Mouse (Mus musculus) cerebellum, adult 18-20 months (tissue): ENCODE results near the gene Olfm1.

Experiments used
- DNase-seq, 2 experiments: peaks; one replicate each; pipeline ENCODE4 v3.0.0; 2021

Olfm1 gene

DNA sequence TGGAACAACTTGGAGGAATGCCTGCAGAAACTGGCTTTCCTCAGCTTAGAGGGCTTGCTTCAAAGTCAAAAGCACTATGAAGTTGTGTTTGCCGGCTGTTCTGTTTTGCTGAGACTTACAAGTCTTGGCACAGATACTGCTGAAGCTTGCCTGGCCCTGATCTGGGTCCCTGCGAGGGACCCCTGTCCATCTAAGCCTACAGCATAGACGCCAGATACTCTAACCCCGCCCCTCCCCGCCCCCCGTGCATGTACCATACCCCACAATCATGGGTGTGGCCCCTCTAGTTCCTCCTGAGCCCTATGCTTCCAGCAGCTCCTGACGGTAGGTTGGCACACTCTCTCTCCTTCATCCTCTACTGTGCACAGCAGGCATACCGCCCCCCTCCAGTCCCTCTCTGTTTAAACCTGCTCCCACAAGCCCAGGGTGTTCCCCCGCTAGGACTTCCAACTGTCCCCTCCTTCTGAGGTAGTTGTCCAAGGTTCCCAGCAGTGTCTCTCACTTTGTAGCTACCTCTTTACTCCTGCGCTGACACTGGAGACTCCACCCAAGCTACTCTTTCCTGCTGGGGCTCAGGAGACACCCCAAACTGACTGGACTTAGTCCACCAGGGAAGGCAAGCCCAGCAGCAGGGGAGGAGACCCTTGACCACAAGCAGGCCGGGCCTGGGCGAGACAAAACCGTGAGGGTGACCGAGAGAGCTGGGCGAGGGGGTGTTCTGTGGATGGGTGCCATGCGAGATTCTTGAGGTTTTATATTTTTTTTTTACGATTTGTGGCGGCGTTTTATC, 12.1 kb downstream of the Olfm1 start:
- DNase-seq, result peak in 1 of 2 experiments; percentile 61

DNA sequence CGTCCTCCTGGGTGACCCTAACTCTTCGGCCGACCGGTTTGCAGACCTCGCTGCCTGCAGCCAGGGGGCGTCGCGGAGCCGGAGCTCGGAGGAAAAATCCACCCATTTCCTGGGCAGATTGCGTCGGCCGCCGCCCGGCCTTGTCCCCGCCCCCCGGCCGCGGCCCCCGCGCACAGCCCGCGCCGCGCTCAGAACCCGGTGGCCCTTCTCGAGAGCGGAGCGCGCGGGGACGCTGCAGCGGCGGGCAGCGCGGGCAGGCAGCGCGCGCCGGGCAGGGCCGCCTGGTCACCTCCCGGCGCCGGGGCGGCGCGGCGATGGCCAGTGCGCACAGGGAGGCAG, 12.6 kb downstream of the Olfm1 start:
- peak; percentile 91 to 98 for DNase-seq

DNA sequence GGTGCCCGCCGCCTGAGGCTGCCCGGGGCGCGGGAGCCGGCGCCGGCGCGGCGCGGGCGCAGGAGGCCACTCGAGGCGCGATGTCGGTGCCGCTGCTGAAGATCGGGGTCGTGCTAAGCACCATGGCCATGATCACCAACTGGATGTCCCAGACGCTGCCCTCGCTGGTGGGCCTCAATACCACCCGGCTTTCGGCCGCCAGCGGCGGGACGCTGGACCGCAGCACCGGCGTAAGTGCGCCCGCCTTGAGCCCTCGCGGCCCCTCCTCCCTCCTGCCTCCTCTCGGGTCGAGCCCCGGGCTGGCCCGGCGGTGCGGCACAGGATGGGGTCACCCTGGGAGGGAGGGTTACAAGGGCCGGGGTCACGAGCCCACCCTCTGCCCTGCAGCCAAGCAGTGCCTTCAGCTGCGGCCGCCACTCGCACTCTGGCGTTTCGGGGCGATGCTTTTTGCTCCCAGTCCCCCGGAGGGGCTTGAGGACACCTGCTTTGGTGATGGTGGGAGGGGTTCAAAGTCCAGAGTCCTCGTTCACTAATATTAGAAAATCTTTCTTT, 13.2 kb downstream of the Olfm1 start:
- DNase-seq, result peak in 1 of 2 experiments; percentile 68

DNA sequence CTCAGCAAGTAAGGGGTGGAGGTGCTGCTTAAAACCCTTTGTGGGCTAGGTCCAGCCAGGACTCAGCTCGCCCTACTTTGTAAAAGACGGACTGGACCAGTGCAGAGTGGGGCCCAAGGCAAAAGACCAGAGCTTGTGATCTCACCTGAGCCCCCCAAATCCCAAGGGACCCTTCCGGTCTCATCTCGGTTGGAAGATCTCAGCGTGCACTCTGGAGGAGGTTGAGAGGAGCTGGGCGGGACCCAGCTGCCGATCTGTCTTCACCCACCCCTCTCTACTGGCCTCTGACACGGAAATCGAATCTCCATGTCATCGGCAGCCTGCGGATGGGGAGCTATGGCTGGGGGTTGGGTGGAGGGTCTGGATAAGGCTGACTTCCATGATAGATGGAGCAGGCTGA, 13.7 kb downstream of the Olfm1 start:
- no peak for DNase-seq

DNA sequence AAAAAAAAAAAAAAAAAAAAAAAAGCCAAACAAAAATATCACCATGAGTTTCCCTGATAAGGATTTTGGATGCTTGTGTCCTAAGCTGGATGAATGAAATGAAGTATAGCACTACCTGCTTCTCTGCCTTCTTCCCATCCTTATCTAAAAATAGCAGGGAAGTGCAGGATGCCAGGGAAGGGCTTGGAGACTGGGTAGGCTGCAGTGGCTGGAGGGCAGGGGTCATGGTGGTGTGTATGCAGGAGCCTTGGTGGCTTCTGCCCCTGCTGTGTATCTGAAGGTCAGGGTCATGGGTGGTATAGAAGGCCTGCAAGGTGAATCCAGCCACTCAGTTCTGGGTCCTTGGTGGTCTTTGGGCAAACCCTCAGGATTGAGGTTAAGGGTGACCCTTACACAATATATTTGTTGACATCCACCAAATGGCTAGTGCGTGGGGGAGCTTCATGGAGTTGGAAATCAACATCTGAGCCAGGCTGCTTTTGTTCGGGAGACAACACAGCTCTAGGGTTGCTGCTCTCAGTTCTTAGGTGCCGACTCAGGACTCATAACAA, 14.5 kb downstream of the Olfm1 start:
- DNase-seq, result no peak

DNA sequence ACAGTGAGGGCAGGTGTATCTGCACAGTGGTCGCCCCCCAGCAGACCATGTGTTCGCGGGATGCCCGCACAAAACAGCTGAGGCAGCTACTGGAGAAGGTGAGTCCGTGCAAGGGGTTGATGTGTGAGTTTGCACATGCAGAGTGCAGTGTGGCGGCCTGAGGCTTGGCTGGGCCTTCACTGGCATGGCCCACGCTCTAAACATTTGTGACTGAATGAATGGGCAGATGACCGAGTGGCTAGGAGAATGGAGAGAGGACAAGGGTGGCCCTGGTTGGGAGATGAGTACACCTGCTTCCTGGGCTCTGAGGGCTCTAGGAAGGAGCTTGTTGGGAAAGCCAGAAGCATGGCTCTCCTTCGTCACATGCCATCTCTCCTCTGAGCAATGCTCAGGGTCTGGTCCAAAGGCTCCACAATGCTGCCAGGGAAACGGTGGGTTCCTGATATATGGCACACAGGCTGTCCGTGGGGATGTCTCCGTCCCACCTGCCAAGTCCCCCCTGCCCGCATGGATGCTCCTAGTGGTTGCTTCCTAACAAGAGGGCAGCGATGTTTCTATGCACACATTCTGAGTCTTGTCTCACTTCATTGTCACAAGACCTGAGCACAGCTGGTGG, 15.4 kb downstream of the Olfm1 start:
- DNase-seq, result no peak

DNA sequence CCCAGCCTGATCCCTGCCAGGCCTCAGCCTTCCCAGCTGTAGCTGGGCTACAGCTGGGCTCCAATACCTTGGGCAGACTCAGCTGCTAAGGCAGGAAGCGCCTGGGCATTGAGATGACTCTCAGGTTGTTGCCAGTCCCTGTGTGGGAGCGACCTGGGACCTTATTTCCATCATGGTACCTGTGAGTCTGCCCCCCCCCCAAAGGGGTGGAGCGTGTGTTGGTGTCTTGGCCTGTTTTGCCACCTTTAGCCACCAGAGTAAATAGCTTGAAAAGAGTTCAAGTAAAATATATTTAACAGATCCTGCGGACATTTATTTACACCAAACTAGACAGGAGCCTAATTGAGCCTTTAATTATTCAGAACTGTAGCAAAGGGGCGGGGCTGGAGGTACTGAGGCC, 16.4 kb downstream of the Olfm1 start:
- no peak for DNase-seq

DNA sequence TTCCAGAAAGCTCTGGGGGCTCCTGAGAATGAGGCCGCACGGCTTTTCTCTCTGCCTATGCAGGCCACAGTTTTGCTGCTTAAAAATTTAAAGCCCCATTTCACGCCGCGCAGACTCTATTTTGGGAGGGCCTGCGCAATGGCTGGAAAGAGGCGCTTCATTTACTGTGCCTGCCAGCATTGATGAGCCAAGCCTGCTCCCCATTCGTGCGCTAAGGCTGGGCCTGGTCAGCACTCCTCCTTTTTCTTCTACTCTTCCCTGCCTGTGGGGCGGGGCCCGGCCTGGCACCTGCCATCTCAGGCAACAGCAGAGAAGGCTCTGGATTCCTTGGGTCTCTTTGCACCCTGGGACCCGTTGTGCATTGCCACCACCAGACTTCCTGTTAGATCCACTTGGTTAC, 16.9 kb downstream of the Olfm1 start:
- DNase-seq, result no peak

DNA sequence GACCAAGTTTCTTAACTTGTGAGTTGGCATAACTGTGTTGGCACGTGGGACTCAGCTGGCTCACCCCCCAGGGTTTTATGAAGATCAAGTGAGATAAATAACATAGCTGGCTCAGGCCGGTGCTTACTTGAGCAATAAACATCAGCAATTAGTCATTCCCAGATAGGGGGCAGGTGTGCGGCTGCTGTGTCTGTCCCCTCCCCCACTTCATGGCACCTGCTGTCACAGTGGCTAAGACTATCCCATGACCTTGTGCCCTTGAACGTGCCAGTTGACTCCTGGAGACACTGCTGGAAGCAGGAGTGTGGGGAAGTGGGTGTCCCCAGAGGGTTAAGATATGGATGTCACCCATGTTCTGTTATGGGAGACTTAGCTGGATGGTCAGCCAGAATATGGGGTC, 17.5 kb downstream of the Olfm1 start:
- DNase-seq, result no peak

DNA sequence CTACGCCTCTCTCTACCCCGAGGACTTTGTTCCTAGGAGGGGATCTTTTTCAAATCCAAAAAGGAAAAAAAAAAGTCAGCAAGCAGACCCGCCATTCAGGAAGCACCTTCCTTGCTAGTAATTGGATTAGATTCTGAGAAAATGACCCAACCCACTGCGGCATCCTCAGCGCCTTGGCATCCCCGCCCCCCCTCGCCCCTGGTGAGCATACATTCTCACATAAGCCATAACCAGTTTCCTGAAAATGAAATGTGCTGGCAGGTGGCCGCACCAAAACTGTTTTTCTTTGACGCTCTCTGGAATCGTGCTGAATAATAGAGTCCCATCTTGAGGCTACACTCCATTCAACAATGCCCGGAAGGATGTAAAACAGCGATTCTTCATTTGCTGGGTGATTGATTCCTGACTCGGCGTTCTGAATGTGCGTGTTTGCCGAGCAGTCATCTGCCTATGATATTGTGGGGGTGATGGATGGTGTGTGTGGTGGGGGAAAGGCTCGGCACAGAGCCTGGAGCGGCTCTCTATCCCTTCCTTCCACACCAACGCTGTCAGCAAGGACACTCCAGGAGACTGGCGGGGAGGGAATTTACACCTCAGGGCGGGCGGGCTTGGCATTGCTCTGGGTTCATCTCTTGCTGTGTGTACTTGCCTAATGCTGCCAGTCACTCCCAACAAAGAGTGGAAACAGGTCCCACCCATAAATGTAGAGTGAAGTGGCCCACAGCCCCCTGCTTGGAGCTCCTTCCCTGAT, 18.9 kb downstream of the Olfm1 start:
- DNase-seq, result peak; percentile 64 to 66

DNA sequence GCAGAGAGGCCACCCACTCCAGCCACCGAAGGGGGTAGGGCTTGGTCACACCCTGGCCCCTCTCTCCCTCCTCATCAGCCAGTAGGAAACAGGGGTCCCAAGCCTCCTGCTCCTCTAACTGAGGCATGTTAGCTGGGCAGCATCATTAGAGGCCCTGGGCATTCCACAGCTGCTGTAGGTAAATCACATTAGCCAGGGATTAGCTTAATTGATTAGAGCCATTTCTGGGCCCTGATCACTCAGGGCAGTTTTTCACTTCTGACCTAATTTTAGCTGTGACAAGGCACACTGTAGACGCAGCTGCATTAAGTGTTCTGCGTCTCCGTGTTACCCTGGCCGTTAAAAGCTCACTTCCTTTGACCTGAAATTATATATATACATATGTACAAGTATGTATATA, 20.1 kb downstream of the Olfm1 start:
- no peak for DNase-seq

DNA sequence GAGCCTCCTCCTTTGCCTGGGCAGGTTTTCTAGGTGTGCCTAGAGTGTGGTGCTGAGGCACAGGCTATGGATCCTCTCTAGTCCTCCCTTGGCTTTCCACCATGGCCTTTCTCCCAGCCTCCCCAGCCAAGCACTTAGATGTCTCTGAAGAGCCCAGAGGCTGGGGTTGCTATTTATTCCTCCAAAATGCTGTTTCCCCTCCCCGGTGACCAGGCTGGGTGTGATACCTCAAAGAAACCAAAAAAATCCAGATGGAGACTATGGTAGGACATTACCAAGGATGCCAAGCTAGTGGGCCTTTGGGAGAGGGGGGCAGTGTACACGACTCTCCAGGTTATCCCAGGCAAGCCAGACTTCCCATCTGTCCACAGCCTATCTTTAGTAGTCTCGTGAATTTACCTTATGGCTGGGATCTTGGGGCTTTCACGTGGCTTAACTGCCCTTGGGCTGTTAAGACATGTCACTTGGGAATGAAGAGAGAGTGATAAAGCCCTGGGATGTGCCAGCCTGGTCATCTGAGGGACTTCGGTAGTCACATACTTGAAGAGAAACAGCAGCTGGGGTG, 23.5 kb downstream of the Olfm1 start:
- DNase-seq, result peak in 1 of 2 experiments; percentile 59

DNA sequence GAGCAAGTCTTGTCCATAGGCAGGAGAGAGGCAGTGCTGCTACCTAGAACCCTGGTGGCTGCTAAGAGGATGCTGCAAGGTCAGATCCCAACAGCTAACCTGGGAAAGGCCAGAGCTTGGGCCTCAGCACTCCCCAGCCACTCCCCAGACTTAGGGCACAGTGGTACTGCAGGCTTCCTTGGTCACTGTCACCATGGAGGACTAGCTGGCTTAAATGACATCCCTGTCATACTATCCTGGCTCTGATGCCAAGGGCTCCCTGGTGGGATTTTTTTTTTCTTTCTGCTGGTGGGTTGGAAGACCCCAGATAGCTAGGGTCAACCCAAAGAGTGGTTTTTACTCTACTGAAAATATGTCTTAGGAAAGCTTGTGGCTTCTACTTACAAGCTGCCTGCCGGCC, 25.0 kb downstream of the Olfm1 start:
- no peak for DNase-seq

DNA sequence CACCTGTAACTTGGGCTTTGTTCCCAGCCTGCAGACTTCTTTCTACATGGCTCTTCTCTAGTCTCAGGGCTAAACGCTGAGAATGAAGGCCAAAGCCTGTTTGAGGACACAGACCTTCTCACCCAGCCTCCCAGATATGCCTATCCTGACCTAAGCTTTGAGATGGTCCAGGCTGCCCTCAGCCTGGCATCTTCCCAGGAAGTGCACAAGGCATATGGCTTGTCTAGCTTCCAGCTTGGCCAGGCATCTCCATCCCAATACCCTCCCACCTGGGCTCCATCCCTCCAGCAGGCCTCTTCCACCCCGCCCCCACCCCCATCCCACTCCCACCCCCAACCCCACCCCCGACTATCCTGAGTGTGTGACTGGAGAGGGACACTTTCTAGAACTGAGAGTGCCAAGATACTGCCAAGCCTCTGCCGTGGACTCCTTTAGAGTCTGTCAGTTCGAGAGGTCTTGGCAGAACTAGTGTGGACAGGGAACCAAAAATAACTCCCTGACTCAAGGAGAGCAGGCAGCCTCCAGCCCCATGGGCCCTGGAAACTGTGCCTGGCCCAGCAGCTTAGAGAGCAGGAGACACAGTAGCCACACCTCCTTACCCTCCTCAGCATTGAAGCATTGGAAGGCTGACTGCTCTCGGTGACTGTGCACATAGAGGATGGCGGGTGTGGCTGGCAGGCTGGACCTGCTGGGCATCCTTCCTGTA, 26.0 kb downstream of the Olfm1 start:
- peak; percentile 92 to 93 for DNase-seq

DNA sequence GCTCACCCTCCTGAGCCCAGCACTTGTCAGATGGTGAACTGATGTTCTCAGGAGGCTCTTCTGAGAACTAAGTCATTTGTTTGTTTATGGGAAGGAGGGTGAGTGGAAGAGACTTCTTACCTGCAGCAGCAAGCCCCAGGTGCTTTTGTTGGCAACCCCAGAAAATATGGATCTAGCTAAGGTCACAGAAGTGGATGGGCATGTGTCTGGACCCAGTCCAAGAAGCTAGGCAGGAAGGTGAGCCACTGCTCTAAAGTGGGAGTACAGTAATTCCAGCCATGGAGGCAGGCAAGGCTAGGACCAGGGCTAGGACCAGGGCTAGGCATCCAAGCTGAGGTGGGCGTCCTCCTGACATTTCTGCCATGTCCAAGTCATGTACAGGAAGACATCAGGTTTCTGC, 26.8 kb downstream of the Olfm1 start:
- DNase-seq, result no peak

DNA sequence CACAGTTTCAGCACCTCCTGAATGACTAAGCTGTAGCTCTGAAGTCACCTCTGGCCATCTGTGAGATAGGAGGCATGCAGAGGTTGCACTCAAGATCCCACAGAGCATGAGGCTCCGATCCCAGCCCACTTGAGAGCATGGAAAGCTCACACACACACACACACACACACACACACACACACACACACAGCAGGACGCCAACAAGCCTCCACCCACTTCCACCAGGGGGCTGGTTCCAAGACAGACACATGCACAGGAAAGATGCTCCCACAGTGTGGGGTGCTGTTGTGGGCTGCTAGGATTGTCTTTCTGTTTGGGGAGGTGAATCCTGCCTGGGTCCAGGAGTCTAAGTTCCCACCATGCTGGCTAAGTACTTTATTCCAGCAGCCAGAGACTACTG, 29.0 kb downstream of the Olfm1 start:
- no peak for DNase-seq

DNA sequence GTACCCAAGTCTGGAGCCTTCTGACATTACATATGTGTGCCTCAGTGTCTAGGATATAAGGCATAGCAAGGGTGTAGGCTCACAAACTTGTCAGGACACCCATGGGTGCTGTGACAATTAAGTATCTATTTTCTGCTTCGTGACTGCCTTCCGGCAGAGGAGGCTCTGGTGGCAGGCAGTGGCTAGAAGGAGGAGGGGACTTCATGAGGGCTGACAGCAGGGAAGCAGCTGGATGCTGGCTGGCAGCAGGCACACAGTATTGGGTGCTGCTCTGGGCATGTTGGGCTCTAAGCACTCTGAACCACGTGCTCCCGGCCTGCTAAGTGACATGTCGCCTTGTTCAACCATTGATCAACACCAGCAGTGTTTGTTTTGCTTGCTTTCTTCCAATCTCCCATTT, 32.0 kb downstream of the Olfm1 start:
- DNase-seq, result no peak

DNA sequence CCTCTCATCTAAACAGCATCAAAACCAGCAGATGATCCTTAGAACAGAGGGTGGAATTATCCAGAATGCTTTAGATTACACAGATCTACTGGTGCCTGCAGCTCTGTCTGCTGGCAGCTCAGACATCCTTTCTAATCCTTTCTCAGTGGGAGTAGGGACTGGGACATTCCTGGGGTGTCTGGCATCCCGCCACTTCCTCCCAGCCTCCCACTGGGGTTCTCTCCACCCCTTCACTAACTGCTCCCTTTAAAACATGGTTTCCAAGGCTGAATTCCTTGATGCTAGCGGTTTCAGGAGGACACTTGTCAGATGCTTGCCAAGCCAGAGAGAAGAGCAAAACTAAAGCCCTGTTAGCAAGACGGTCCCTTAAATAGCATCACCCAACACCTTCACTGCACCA, 33.1 kb downstream of the Olfm1 start:
- DNase-seq, result peak in 1 of 2 experiments; percentile 34

DNA sequence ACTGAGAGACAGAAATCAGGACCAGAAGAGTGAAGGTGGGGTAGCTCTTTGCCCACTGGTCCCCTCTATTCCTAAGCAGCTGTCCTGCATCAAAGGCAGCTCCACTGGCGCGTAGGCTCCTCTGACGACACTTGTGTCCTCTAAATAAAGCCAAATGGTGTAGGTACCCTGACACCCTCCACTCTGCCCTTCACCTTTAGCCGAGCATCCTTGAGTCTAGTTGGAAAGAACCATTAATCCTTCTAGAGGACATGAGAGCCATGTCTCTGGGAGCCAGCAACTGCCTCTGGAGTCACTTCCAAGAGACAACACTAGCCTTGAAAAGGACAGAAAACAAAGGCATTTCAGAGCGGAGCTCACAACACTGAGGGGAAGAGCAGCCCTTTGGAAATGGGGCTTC, 34.2 kb downstream of the Olfm1 start:
- DNase-seq, result no peak

DNA sequence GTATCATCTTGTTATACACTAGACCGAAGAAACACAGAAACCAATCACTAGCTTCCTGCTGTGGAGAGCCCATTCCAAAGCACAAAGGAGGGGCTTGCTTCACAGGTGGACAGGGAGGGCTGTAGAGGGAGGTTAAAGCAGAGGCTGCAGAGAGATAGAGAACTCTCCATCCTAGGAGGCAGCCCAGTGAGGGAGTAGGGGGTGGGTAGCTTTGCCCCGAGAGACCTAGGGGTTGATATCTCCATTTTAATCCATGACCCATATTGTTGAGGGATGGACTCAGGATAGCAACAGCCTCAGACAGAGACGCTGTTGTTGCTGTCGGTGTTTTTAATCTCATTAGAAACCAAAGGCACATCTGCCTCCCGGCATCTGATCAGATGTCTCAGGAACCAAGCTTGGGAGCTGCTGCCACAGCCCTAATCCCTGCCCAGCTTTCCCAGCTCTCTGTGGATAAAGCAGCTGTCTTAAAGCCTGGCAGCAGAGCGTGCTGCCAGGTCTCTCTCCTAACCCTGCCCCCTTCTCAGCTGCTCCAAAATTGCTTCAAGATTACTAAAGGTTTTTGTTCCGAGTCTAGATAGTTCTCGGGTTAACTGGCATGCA, 34.9 kb downstream of the Olfm1 start:
- DNase-seq, result no peak

DNA sequence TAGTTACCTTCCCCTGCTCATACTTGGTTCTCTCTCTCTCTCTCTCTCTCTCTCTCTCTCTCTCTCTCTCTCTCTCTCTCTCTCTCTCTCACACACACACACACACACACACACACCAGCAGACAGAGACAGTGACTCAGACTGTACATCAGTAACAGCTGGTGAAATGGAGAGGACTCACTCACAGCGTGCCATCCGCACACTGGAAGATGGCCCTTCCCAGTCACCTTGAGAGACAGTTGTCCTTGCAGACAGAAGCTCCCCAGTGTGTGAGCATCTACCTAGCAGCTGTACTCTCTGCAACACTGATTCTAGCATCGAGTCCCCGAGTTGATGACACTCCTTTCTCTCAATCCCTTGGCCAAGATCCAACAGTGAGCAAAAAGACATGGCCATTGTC, 35.6 kb downstream of the Olfm1 start:
- no peak for DNase-seq

DNA sequence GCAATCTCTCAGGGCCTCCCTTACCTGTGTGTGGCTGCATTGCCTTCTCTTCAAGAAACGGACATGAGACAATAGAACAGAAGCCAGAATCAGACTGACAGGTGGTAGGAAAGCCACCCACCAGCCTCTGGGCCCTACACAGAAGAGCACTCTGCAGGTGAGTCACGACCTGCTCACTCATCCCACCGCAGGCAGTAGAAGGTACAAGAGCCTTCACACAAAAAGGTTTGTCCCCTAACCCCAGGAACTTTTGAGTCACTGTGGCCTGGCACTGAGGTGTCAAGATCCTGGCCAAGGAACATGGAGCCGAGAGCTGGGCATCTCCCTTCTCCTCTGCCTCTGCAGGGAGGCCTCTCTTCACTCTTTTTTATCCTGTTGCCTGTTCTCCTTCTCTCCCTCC, 42.3 kb downstream of the Olfm1 start:
- DNase-seq, result peak in 1 of 2 experiments; percentile 20
